Mouse (Mus musculus) cerebellum, adult 18-20 months (tissue): ENCODE data around the gene Tnp1.

ENCODE experiments used
- DNase-seq, 2 experiments: peaks; one replicate each; pipeline ENCODE4 v3.0.0; 2021

Gene Tnp1

GRCm38 (mm10) chr1:73004890-73005289, 10.8 kb downstream of the Tnp1 start:
- no peak for DNase-seq

GRCm38 (mm10) chr1:73002637-73003036, 13.1 kb downstream of the Tnp1 start:
- no peak for DNase-seq

- DNase-seq: no peak
These were observed 13.7 kb downstream of the Tnp1 start for GRCm38 (mm10) chr1:73001961-73002360.

GRCm38 (mm10) chr1:72994751-72995528, 20.8 kb downstream of the Tnp1 start:
- DNase-seq: no peak

GRCm38 (mm10) chr1:72992944-72993464, 22.7 kb downstream of the Tnp1 start:
- peak; percentile 82 to 89 for DNase-seq

- DNase-seq: no peak
These were observed 23.5 kb downstream of the Tnp1 start for GRCm38 (mm10) chr1:72992209-72992608.

GRCm38 (mm10) chr1:72988904-72989303, 26.8 kb downstream of the Tnp1 start:
- no peak for DNase-seq

- no peak for DNase-seq
These were observed 29.0 kb downstream of the Tnp1 start for GRCm38 (mm10) chr1:72986715-72987114.

GRCm38 (mm10) chr1:72978956-72979355, 36.8 kb downstream of the Tnp1 start:
- no peak for DNase-seq

- DNase-seq: no peak
These were observed 41.5 kb downstream of the Tnp1 start for GRCm38 (mm10) chr1:72974226-72974625.

- DNase-seq: no peak
These were observed 45.2 kb downstream of the Tnp1 start for GRCm38 (mm10) chr1:72970461-72970860.

- no peak for DNase-seq
These were observed 46.4 kb downstream of the Tnp1 start for GRCm38 (mm10) chr1:72969113-72969812.

GRCm38 (mm10) chr1:72966423-72966822, 49.3 kb downstream of the Tnp1 start:
- peak; percentile 77 to 85 for DNase-seq
